Mouse (Mus musculus) testis, postnatal 10 days (tissue): ENCODE measurements around the gene Vmn1r149.
"Not testable (repeated sequence)": the region's sequence is repeated elsewhere in the genome, so short reads cannot be mapped to it uniquely, and the experiment has no call there.

ENCODE experiments used
- DNase-seq: peaks from one replicate; pipeline ENCODE4 v3.0.0; 2021; ENCODE audit warnings: low spot score

Vmn1r149 gene

DNA sequence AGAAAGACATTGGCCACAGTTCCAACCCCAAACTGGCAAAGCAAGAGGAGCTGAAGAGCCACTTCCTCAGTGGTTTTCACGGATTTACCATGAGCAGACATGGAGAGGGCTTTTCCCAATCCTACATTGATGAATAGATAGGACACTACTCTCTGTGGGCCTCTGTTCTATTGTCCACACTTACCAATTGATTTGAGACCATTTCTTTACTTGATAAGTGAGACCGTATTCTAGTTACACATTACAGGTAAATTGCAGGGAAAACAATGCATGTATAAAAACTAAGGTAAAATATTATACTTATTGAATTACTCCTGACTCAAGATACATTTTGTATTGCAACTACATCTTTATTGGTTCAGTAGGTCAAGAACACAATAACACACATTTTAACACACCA lies at the start of gene Vmn1r149:
Gene Vmn1r149, minus strand, starts transcription at position 101 of the 400 bp plus-strand sequence.
- not testable (repeated sequence) for DNase-seq

DNA sequence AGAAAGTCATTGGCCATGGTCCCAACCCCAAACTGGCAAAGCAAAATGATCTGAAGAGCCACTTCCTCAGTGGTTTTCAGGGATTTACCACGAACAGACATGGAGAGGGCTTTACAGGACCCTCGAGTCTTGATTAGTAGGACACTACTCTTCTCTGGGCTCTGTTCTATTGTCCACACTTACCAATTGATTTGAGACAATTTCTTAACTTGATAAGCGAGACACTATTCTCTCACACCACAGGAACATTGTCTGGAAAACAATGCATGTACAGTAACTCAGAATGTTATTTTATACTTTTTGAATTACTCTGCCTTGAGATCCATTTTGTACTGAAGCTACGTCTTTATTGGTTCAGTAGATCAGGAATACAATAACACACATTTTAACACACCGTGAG lies 25.9 kb upstream of the Vmn1r149 start, which contains the start of gene Gm10665:
Gene Gm10665, minus strand, starts transcription at position 101 of the 400 bp plus-strand sequence.
- DNase-seq, result not testable (repeated sequence)

DNA sequence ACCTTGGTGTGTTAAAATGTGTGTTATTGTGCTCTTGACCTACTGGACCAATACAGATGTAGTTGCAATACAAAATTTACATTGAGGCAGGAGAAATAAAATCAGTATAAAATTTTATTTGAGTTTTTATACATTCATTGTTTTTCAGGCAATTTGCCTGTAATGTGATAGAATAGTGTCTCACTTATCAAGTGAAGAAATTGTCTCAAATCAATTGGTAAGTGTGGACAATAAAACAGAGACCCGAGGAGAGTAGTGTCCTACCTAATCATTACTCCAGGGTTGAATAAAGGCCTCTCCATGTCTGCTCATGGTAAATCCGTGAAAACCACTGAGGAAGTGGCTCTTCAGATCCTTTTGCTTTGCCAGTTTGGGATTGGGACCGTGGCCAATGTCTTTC lies 24.7 kb downstream of the Vmn1r149 start, which contains the start of gene Vmn1r148:
Gene Vmn1r148, plus strand, starts transcription at position 301 of the 400 bp plus-strand sequence.
- DNase-seq, result not testable (repeated sequence)
